Mouse (Mus musculus) 3T3-L1 (cell line): ENCODE measurements at regions not wholly inside any gene's neighbourhood (a gene's known extent, or its start where the extent isn't known, plus 50 kb on each side); places are given as distances from the start of the nearest gene placed in this dataset.
"Not testable (repeated sequence)": the region's sequence is repeated elsewhere in the genome, so short reads cannot be mapped to it uniquely, and the experiment has no call there.

Source experiments
- DNase-seq: peaks from one replicate; pipeline ENCODE4 v3.0.0-alpha.2; 2015; ENCODE audit warnings: low read depth, low spot score

GRCm38 (mm10) chrX:79760887-79761286 is 89.7 kb upstream of the Mageb16 start:
- peak; percentile 52 for DNase-seq

- DNase-seq: not testable (repeated sequence)
Measured at GRCm38 (mm10) chrX:79758596-79758995, 87.4 kb upstream of the Mageb16 start.
